Mouse (Mus musculus) kidney, embryonic 14.5 days (tissue): Measurements from ENCODE around the gene Arl6ip6. TPM values are rescaled to one million over a fixed set of nuclear protein-coding genes. Genes with fewer than 3 reads are reported as not detected.

ENCODE experiments used
- ATAC-seq: fragments of 200-750 bp; cut with Nextera tagmentation; 2 replicates; pipeline ENCODE4 v1.8.0; 2017; ENCODE audit warnings: moderate number of reproducible peaks, mild to moderate bottlenecking, moderate TSS enrichment, moderate library complexity; ENCODE audit not compliant: low FRiP score, low TSS enrichment
- H3K27ac ChIP-seq: fragments of 300-500 bp; sonication (generic); 2 replicates; pipeline ENCODE4 v1.5.1; 2014; ENCODE audit warnings: low read depth, mild to moderate bottlenecking, low read length, moderate library complexity, mixed read lengths
- H3K27me3 ChIP-seq: fragments of 300-500 bp; sonication (generic); 2 replicates; pipeline ENCODE4 v1.6.1; 2014; ENCODE audit warnings: mild to moderate bottlenecking, low read length; ENCODE audit not compliant: control insufficient read depth, insufficient read depth
- H3K36me3 ChIP-seq: fragments of 300-500 bp; sonication (generic); 2 replicates; pipeline ENCODE4 v1.6.1; 2014; ENCODE audit warnings: low read length, mixed read lengths; ENCODE audit not compliant: control insufficient read depth, insufficient read depth
- H3K4me1 ChIP-seq: fragments of 300-500 bp; sonication (generic); 2 replicates; pipeline ENCODE4 v1.6.1; 2014; ENCODE audit warnings: low read length, mixed read lengths; ENCODE audit not compliant: control insufficient read depth, insufficient read depth
- H3K4me2 ChIP-seq: fragments of 300-500 bp; sonication (generic); replicated peaks from 2 replicates; pipeline ENCODE4 v1.6.1; 2014; ENCODE audit warnings: low read depth, mild to moderate bottlenecking, low read length
- H3K4me3 ChIP-seq: fragments of 300-500 bp; sonication (generic); 2 replicates; pipeline ENCODE4 v1.5.1; 2014; ENCODE audit warnings: mild to moderate bottlenecking, low read length
- H3K9ac ChIP-seq: fragments of 300-500 bp; sonication (generic); 2 replicates; pipeline ENCODE4 v1.6.1; 2014; ENCODE audit warnings: low read depth, mild to moderate bottlenecking, low read length, moderate library complexity
- H3K9me3 ChIP-seq: fragments of 300-500 bp; sonication (generic); 2 replicates; pipeline ENCODE4 v1.6.1; 2016; ENCODE audit warnings: low read length; ENCODE audit not compliant: control insufficient read depth
- WGBS: fragments of 180-500 bp; shearing (Covaris S2); extraction: QIAGEN DNeasy Blood & Tissue Kit; methylation state at CpG from one replicate; pipeline ENCODE4 v1.1.7; 2014; 5-methylcytosine and 5-hydroxymethylcytosine counted together
- polyA plus RNA-seq: library from polyadenylated mRNA; unstranded; fragments of >200 nt; fragmentation: Nextera tagmentation; extraction: Ambion mirVana; gene quantifications from 2 replicates; pipeline ENCODE4 v1.2.1, GENCODE M21; 2014

The Arl6ip6 gene
- 51.8 and 59.3 TPM in 2 replicates for polyA plus RNA-seq

GRCm38 (mm10) chr2:53191523-53192220, at the start of gene Arl6ip6:
Gene Arl6ip6, plus strand, starts transcription at chr2:53191726.
- Histone ChIP-seq H3K27me3 (no peaks in the 10 kb centered on the region), H3K36me3 (peaks cover 31% of the 10 kb centered on the region; the same call in 1 of the 2 replicates), H3K4me2 (peak within 1 kb of the TSS; percentile 40), H3K4me1 (peaks cover 9% of the 10 kb centered on the region), H3K9ac (peak within 1 kb of the TSS; percentile 92), H3K9me3 (no peaks in the 10 kb centered on the region), H3K27ac (peak within 1 kb of the TSS; percentile 95), H3K4me3 (peak within 1 kb of the TSS; percentile 69)
- WGBS, result under 1% methylated on average over 71 of the region's 82 CpGs
- ATAC-seq, result peak; percentile 92

- H3K9ac ChIP-seq, result no peak overlapping the region
- H3K27me3 ChIP-seq, result no peaks in the 10 kb centered on the region
- no peak overlapping the region for H3K4me2 ChIP-seq
- H3K4me3 ChIP-seq, result no peak overlapping the region
- no peaks in the 10 kb centered on the region for H3K4me1 ChIP-seq
- H3K27ac ChIP-seq, result no peak overlapping the region
- H3K36me3 ChIP-seq, result peaks cover 64% of the 10 kb centered on the region
- ATAC-seq, result no peak
- no peaks in the 10 kb centered on the region for H3K9me3 ChIP-seq
Measured at GRCm38 (mm10) chr2:53146852-53147251, 44.7 kb upstream of the Arl6ip6 start.

DNA sequence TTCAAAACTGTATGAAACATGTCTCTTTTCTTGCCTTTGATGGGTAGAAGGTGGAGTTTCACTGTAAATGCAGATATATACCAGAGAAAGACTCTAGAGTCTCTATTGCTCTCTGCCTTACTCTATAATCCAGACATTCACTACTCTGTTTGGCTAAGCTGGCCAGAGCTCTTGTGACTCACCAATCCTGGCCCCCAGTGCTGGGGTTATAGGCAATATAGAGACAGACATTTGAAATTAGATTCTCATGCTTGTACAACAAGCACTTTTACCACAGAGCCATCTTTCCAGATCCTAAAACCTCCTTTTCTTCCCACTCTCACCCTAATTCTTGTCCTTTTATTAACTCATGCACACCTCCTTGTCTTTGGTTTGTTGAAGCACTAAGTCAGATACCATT, 17.6 kb upstream of the Arl6ip6 start:
- Histone ChIP-seq H3K36me3 (peaks cover 28% of the 10 kb centered on the region), H3K4me1 (no peaks in the 10 kb centered on the region), H3K4me3 (no peak overlapping the region), H3K4me2 (no peak overlapping the region), H3K27ac (no peak overlapping the region), H3K9ac (no peak overlapping the region), H3K27me3 (no peaks in the 10 kb centered on the region), H3K9me3 (no peaks in the 10 kb centered on the region)
- no peak for ATAC-seq

GRCm38 (mm10) chr2:53178966-53179365, 12.6 kb upstream of the Arl6ip6 start:
- Histone ChIP-seq H3K9me3 (no peaks in the 10 kb centered on the region), H3K4me3 (no peak overlapping the region), H3K36me3 (peaks cover 25% of the 10 kb centered on the region), H3K27me3 (no peaks in the 10 kb centered on the region), H3K9ac (no peak overlapping the region), H3K27ac (no peak overlapping the region), H3K4me1 (no peaks in the 10 kb centered on the region), H3K4me2 (no peak overlapping the region)
- no peak for ATAC-seq
- WGBS, result 93% methylated on average over 3 of the region's 3 CpGs

GRCm38 (mm10) chr2:53179876-53180275, 11.7 kb upstream of the Arl6ip6 start:
- ATAC-seq, result no peak
- Histone ChIP-seq H3K27me3 (no peaks in the 10 kb centered on the region), H3K36me3 (peaks cover 16% of the 10 kb centered on the region)

DNA sequence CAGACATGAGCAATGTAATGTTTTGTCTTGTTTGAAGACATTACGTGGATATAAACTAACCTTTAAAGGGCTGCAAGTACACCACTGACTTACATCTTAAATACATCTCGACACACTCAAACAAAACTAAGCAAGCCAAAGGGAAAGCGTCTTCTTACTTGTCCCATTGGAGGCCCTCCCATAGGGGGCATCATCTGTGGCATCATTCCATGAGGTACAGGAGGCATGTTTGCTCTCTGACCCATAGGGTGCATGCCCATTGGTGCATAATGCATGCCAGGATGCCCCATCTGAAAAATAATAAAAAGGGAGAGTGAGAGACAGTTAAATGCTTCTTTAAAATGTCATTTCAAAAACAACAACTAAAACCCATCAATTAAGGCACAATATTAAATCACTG, 1.7 kb upstream of the Arl6ip6 start:
- 78% methylated on average over 3 of the region's 3 CpGs for WGBS
- H3K4me1 ChIP-seq, result peaks cover 9% of the 10 kb centered on the region
- peaks cover 18% of the 10 kb centered on the region; the same call in 1 of the 2 replicates for H3K36me3 ChIP-seq
- H3K4me3 ChIP-seq, result peak overlapping the region; percentile 69
- peak overlapping the region; percentile 40 for H3K4me2 ChIP-seq
- no peaks in the 10 kb centered on the region for H3K9me3 ChIP-seq
- H3K27me3 ChIP-seq, result no peaks in the 10 kb centered on the region
- H3K9ac ChIP-seq, result peak overlapping the region; percentile 92; the same call in 1 of the 2 replicates
- ATAC-seq, result no peak
- H3K27ac ChIP-seq, result no peak overlapping the region

More at GRCm38 (mm10) chr2:53179876-53180275, 11.7 kb upstream of the Arl6ip6 start:
- H3K4me1 ChIP-seq, result no peaks in the 10 kb centered on the region
- no peak overlapping the region for H3K4me3 ChIP-seq
- H3K9ac ChIP-seq, result no peak overlapping the region
- H3K27ac ChIP-seq, result no peak overlapping the region
- no peaks in the 10 kb centered on the region for H3K9me3 ChIP-seq
- H3K4me2 ChIP-seq, result no peak overlapping the region

DNA sequence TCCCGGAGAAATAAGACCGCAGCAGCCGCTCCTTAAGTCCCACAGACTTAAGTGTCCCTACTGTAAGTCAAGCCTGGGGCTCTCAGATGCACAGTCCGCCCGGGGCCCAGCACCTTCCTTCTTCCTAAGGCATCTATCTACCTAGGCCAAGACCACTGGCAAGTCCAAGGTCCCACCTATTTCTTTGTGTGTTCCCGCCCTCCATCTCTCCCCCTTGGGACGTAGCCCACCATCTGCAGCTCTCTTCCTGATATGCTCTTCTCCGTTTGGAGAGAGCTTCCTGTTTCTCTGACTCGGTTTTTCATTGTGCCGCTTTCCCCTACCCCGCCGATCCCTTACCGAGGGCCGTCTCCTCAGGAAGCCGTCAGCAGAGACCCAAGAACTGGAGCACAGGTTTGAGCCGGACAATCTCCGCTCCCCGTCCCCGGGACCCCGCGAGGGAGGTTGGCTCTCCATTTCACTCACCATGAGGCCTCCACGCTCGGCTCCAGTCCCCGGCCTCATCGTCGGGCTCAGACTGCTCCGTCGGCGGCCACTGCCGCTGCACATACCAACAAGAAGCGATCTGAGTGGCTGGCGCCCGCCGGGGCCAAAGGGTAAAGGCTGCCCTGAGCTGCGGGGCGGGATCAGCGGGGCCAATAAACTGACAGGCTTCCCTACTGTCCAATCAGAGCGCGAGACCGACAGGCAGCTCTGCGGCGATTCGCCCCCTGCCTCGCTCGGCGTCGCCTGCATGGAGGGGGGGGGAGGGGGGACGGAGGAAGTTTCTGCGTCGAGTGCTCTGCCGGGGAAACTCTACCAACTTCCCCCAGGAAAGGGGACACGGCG, 628 bp upstream of the Arl6ip6 start, which contains the start of gene Prpf40a:
Prpf40a (minus strand) TSS at position 601 of the 828 bp plus-strand sequence.
- Histone ChIP-seq H3K9ac (peak within 1 kb of the TSS; percentile 92), H3K4me1 (peaks cover 9% of the 10 kb centered on the region), H3K36me3 (peaks cover 24% of the 10 kb centered on the region; the same call in 1 of the 2 replicates), H3K4me2 (peak within 1 kb of the TSS; percentile 40), H3K9me3 (no peaks in the 10 kb centered on the region), H3K27me3 (no peaks in the 10 kb centered on the region), H3K27ac (peak within 1 kb of the TSS; percentile 95), H3K4me3 (peak within 1 kb of the TSS; percentile 69)
- peak; percentile 98 for ATAC-seq
- WGBS, result under 1% methylated on average over 46 of the region's 53 CpGs

DNA sequence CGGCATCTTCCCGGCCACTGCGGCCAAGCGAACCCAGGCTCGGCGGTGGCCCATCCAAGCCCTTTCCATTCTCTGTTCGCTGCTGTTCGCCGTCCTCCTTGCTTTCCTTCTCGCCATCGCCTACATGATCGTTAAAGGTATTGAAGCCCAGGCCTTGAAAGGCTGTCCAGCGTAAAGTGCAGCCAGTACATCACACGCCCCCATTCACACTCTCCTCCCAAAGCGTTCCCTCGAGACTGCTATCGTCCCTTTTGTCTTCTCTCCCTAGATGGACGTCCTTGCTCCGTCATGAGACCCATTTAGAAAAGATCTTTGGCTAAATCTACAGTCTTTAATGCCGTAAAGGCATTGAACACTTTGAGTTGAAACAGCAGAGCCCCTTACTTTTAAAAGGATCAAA, 860 bp downstream of the Arl6ip6 start:
- Histone ChIP-seq H3K4me1 (peaks cover 9% of the 10 kb centered on the region), H3K36me3 (peaks cover 29% of the 10 kb centered on the region; the same call in 1 of the 2 replicates), H3K4me3 (peak overlapping the region; percentile 69), H3K9me3 (no peaks in the 10 kb centered on the region), H3K27me3 (no peaks in the 10 kb centered on the region), H3K9ac (peak overlapping the region; percentile 86), H3K27ac (peak overlapping the region; percentile 95), H3K4me2 (peak overlapping the region; percentile 40)
- WGBS, result 0% methylated on average over 20 of the region's 20 CpGs
- ATAC-seq, result peak; percentile 5; the same call in 1 of the 2 replicates

- no peak for ATAC-seq
- Histone ChIP-seq H3K9me3 (no peaks in the 10 kb centered on the region), H3K27ac (no peak overlapping the region), H3K36me3 (peaks cover 38% of the 10 kb centered on the region), H3K9ac (no peak overlapping the region), H3K4me1 (0 out of 2 replicates have a peak, but pooled peaks cover 4% of the 10 kb centered on the region), H3K27me3 (no peaks in the 10 kb centered on the region), H3K4me2 (no peak overlapping the region), H3K4me3 (no peak overlapping the region)
- WGBS, result 97% methylated on average over 10 of the region's 10 CpGs
Measured at GRCm38 (mm10) chr2:53196431-53196830, 4.9 kb downstream of the Arl6ip6 start.
